Mouse (Mus musculus) kidney, adult 2 months (tissue): ENCODE measurements around the gene C1qb. TPM values are rescaled to one million over a fixed set of nuclear protein-coding genes. Genes with fewer than 3 reads are reported as not detected.
A peak's percentile ranks its signal among the peaks of the same experiment; 100 is the strongest.

ENCODE experiments used
- DNase-seq: peaks from one replicate; pipeline ENCODE4 v3.0.0; 2021
- H3K27ac ChIP-seq: fragments of 200-500 bp; 2 replicates; pipeline ENCODE4 v1.5.1; 2012; ENCODE audit warnings: low read depth, low read length, control low read depth, inconsistent platforms; ENCODE audit not compliant: insufficient read depth
- H3K27me3 ChIP-seq: fragments of 200-500 bp; replicated peaks from 2 replicates; pipeline ENCODE4 v1.6.1; 2012; ENCODE audit warnings: mild to moderate bottlenecking, moderate library complexity, low read length, inconsistent platforms; ENCODE audit not compliant: control insufficient read depth, insufficient read depth
- H3K36me3 ChIP-seq: fragments of 200-500 bp; 2 replicates; pipeline ENCODE4 v1.6.1; 2012; ENCODE audit warnings: mild to moderate bottlenecking, moderate library complexity, low read length, inconsistent platforms; ENCODE audit not compliant: control insufficient read depth, insufficient read depth
- H3K4me1 ChIP-seq: fragments of 200-500 bp; 2 replicates; pipeline ENCODE4 v1.6.1; 2011; ENCODE audit warnings: low read length; ENCODE audit not compliant: control insufficient read depth, insufficient read depth
- H3K4me3 ChIP-seq: fragments of 200-500 bp; 2 replicates; pipeline ENCODE4 v1.5.1; 2011; ENCODE audit warnings: mild to moderate bottlenecking, low read depth, low read length, control low read depth; ENCODE audit not compliant: insufficient read depth
- CTCF ChIP-seq: fragments of 200-500 bp; conservative IDR thresholded peaks from 2 replicates; pipeline ENCODE4 v1.5.1; 2011; ENCODE audit warnings: low read depth, mild to moderate bottlenecking, control low read depth, low read length, moderate library complexity, mixed read lengths; ENCODE audit not compliant: insufficient read depth, insufficient read length
- POLR2A ChIP-seq: fragments of 200-500 bp; IDR thresholded peaks from one replicate; pipeline ENCODE4 v1.6.1; 2011; ENCODE audit warnings: low read depth, low read length, control low read depth
- WGBS: fragments of 180-500 bp; shearing (Covaris S2); methylation state at CpG from one replicate; pipeline ENCODE4 v1.1.7; 2018; 5-methylcytosine and 5-hydroxymethylcytosine counted together
- polyA plus RNA-seq: library from polyadenylated mRNA; depleted of rRNA; stranded (reverse); fragments of >200 nt; gene quantifications from 2 replicates; pipeline ENCODE4 v1.2.3, GENCODE M21; 2012; rRNA removed

Gene C1qb
- polyA plus RNA-seq, 1 experiment = 58.5 TPM

GRCm38 (mm10) chr4:136835621-136836386 lies 50.2 kb downstream of the C1qb start, which contains the start of gene Ephb2:
TSS of gene Ephb2 (minus strand) at chr4:136835988.
- H3K27me3 ChIP-seq = no peaks in the 10 kb centered on the region
- peak; percentile 61 for DNase-seq
- no peaks in the 10 kb centered on the region for H3K36me3 ChIP-seq
- TF ChIP-seq CTCF (no peak), POLR2A (no peak)
- peak within 1 kb of the TSS; percentile 85 for H3K27ac ChIP-seq
- H3K4me1 ChIP-seq = no peaks in the 10 kb centered on the region; the same call in 1 of the 2 replicates
- H3K4me3 ChIP-seq = peak within 1 kb of the TSS; percentile 54
- 1% methylated on average over 88 of the region's 88 CpGs for WGBS

DNA sequence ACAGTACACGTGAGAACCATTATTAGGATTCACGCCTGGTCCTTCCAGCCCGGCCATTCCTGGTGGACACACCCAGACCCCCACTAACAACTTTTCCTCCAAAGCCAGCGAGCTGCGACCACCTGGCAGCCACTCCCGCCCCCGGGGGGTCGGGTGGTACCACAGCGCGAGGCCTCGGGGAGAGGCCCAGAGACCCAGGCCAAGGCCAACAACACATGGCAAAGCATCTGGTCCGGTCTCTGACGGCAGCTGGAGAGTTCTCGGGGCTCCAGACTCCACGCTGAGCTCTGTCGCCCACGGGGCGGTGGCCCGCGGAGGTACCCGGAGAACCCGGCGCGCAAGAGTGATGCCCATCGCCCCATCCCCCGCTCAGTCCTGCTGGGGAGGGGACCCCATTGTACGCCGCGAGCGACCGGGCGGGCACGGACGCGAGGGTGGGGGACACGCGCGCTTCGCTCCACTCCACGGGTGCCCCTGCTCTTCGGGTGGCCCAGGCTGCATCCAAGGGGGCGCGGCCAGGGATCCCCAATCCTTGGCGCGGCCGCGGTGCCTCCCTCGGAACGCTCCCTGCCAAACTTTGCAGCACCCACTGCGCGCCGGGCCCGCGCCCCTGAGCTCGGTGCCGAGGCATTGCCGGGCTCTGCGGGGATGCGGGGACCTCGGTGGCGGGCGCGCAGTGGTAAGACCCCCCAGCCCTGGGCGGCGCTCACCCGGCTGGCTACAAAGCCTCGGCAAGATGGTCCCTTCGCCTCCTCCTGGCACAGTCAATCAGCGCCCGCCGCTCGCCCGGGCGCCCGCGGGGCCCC lies 51.0 kb downstream of the C1qb start:
- no peak overlapping the region for H3K27ac ChIP-seq
- 3% methylated on average over 74 of the region's 76 CpGs for WGBS
- TF ChIP-seq POLR2A (no peak), CTCF (no peak)
- H3K4me1 ChIP-seq = no peaks in the 10 kb centered on the region
- no peak for DNase-seq
- H3K4me3 ChIP-seq = peak overlapping the region; percentile 54
- no peaks in the 10 kb centered on the region for H3K36me3 ChIP-seq
- H3K27me3 ChIP-seq = no peaks in the 10 kb centered on the region

DNA sequence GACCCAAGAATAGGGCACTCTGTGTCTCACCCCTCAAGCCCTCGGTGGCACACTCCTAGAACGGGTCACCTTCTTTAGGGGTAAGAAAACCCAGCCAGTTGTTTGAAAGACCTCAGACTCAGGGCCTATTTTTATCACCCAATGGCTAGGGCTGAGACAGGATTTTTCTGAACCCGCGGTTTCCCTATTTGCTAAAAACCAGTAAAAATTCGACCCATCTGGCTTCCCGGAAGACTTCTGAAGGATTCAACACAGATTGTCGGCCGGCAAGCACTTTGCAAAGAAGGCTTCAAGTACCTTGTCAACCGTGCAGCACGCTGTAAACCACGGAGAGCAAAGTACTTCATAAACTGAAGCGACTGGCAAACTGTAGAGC lies 51.6 kb downstream of the C1qb start:
- 25% methylated on average over 12 of the region's 12 CpGs for WGBS
- H3K4me1 ChIP-seq = no peaks in the 10 kb centered on the region; the same call in 1 of the 2 replicates

GRCm38 (mm10) chr4:136833619-136834351 lies 52.2 kb downstream of the C1qb start:
- DNase-seq = no peak
- 73% methylated on average over 21 of the region's 21 CpGs for WGBS
- H3K4me1 ChIP-seq = no peaks in the 10 kb centered on the region; the same call in 1 of the 2 replicates

More for the DNA sequence above, 51.6 kb downstream of the C1qb start:
- Histone ChIP-seq H3K4me3 (peak overlapping the region; percentile 54; the same call in 1 of the 2 replicates), H3K27ac (no peak overlapping the region), H3K27me3 (no peaks in the 10 kb centered on the region), H3K36me3 (no peaks in the 10 kb centered on the region)
- no peak for DNase-seq
- TF ChIP-seq POLR2A (no peak), CTCF (no peak)

GRCm38 (mm10) chr4:136832559-136833232 lies 53.3 kb downstream of the C1qb start:
- no peak overlapping the region for H3K27ac ChIP-seq
- TF ChIP-seq POLR2A = no peak
- TF ChIP-seq CTCF = no peak
- no peaks in the 10 kb centered on the region; the same call in 1 of the 2 replicates for H3K4me1 ChIP-seq

More at GRCm38 (mm10) chr4:136833619-136834351, 52.2 kb downstream of the C1qb start:
- Histone ChIP-seq H3K27me3 (no peaks in the 10 kb centered on the region), H3K36me3 (no peaks in the 10 kb centered on the region), H3K27ac (no peak overlapping the region), H3K4me3 (no peak overlapping the region)
- no peak for TF ChIP-seq POLR2A
- TF ChIP-seq CTCF = no peak

DNA sequence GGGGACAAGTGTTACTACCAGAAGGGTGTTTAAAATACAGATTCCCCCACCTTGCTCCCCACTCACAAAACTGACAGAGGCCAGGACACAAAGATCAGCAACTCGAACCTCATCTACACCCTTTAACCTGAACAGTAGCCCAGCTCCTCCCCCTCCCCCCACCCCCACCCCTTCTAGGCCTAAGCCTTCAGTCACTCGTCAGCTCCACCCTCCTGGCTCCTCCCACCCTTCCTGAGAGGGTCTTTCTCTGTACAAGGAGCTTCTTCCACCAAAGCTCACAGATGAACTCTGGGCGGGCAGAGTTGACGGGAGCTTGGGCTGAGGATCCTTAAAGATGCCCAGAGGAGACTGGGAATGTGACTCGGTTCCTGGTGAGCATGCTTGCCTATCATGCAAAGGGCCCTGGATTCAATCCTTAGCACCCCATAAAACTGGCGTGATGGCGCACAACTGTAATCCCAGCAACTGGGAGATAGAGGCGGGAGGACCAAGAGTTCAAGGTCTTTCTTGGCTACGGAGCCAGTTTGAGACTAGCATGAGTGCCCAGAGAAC lies 55.6 kb downstream of the C1qb start:
- H3K4me1 ChIP-seq = no peaks in the 10 kb centered on the region; the same call in 1 of the 2 replicates
- 65% methylated on average over 9 of the region's 9 CpGs for WGBS
- H3K4me3 ChIP-seq = no peak overlapping the region
- no peaks in the 10 kb centered on the region for H3K27me3 ChIP-seq
- no peaks in the 10 kb centered on the region for H3K36me3 ChIP-seq
- H3K27ac ChIP-seq = no peak overlapping the region
- no peak for TF ChIP-seq POLR2A
- no peak for TF ChIP-seq CTCF
- DNase-seq = no peak

More at GRCm38 (mm10) chr4:136832559-136833232, 53.3 kb downstream of the C1qb start:
- WGBS = 68% methylated on average over 16 of the region's 16 CpGs
- Histone ChIP-seq H3K4me3 (no peak overlapping the region), H3K36me3 (no peaks in the 10 kb centered on the region), H3K27me3 (no peaks in the 10 kb centered on the region)
- DNase-seq = no peak

Other genes starting within 250 kb of the C1qb start
- 10.4 and 19.3 TPM in 2 replicates for gene Ephb2, start 50.2 kb downstream of the C1qb start, polyA plus RNA-seq
- gene C1qc, start 6.9 kb upstream of the C1qb start, polyA plus RNA-seq = 42.7 and 51.9 TPM in 2 replicates
- gene C1qa, start 12.6 kb upstream of the C1qb start, polyA plus RNA-seq = 36.1 and 43.7 TPM in 2 replicates
- gene Epha8, start 70.6 kb upstream of the C1qb start, polyA plus RNA-seq = 0.04 and 0.06 TPM in 2 replicates
- gene Zbtb40, start 162.6 kb upstream of the C1qb start, polyA plus RNA-seq = 9.5 and 12.3 TPM in 2 replicates